Mouse (Mus musculus) lung, postnatal 0 days (tissue): ENCODE results near the gene Sun3.

Experiments used
- CTCF ChIP-seq: IDR thresholded peaks from 2 replicates; pipeline ENCODE4 v1.5.1; 2016; ENCODE audit warnings: antibody characterized with exemption, mild to moderate bottlenecking
- EP300 ChIP-seq: IDR thresholded peaks from 2 replicates; pipeline ENCODE4 v1.6.1; 2016; ENCODE audit warnings: antibody characterized with exemption, mild to moderate bottlenecking, control low read depth

GRCm38 (mm10) chr11:9010853-9011339, 37.9 kb downstream of the Sun3 start, which contains the start of gene Hus1:
- TF ChIP-seq CTCF (no peak), EP300 (peak; percentile 26; the same call in 1 of the 2 replicates)
